Mouse (Mus musculus) gastrocnemius, postnatal 10 days (tissue): Measurements from ENCODE around the gene Spata5. TPM values are rescaled to one million over a fixed set of nuclear protein-coding genes. Genes with fewer than 3 reads are reported as not detected.

Experiments
- DNase-seq: peaks from one replicate; pipeline ENCODE4 v3.0.0; 2021; ENCODE audit warnings: mixed read lengths
- total RNA-seq, 2 experiments: library from RNA; stranded (reverse); gene quantifications; 2 replicates each; pipeline ENCODE4 v1.2.3; 2021

Spata5 gene
- total RNA-seq, 2 experiments from 2014 or later = 14.5 to 14.8 TPM

- DNase-seq = no peak
Observed at GRCm38 (mm10) chr3:37420641-37421040, 945 bp downstream of the Spata5 start.

- DNase-seq = no peak
Observed at GRCm38 (mm10) chr3:37421179-37421578, 1.5 kb downstream of the Spata5 start.

- no peak for DNase-seq
Observed at GRCm38 (mm10) chr3:37426069-37426468, 6.4 kb downstream of the Spata5 start.

GRCm38 (mm10) chr3:37430359-37430758 lies 10.7 kb downstream of the Spata5 start:
- DNase-seq = no peak

- DNase-seq = no peak
Observed at GRCm38 (mm10) chr3:37439770-37440169, 20.1 kb downstream of the Spata5 start.

- DNase-seq = no peak
Observed at GRCm38 (mm10) chr3:37443409-37443808, 23.7 kb downstream of the Spata5 start.

GRCm38 (mm10) chr3:37455992-37456391 lies 36.3 kb downstream of the Spata5 start:
- no peak for DNase-seq

- no peak for DNase-seq
Observed at GRCm38 (mm10) chr3:37468170-37468569, 48.5 kb downstream of the Spata5 start.

GRCm38 (mm10) chr3:37469353-37469752 lies 49.7 kb downstream of the Spata5 start:
- DNase-seq = no peak

GRCm38 (mm10) chr3:37470867-37471266 lies 51.2 kb downstream of the Spata5 start:
- no peak for DNase-seq

GRCm38 (mm10) chr3:37472461-37472860 lies 52.8 kb downstream of the Spata5 start:
- DNase-seq = peak; percentile 16

- DNase-seq = no peak
Observed at GRCm38 (mm10) chr3:37476485-37476884, 56.8 kb downstream of the Spata5 start.

GRCm38 (mm10) chr3:37477438-37478188 lies 57.9 kb downstream of the Spata5 start:
- DNase-seq = no peak

- DNase-seq = no peak
Observed at GRCm38 (mm10) chr3:37479771-37480170, 60.1 kb downstream of the Spata5 start.

- DNase-seq = peak; percentile 4
Observed at GRCm38 (mm10) chr3:37481295-37481694, 61.6 kb downstream of the Spata5 start.

- no peak for DNase-seq
Observed at GRCm38 (mm10) chr3:37482720-37483119, 63.0 kb downstream of the Spata5 start.

GRCm38 (mm10) chr3:37483709-37484265 lies 64.1 kb downstream of the Spata5 start:
- DNase-seq = no peak

- no peak for DNase-seq
Observed at GRCm38 (mm10) chr3:37487639-37488038, 67.9 kb downstream of the Spata5 start.

GRCm38 (mm10) chr3:37488173-37488572 lies 68.5 kb downstream of the Spata5 start:
- DNase-seq = no peak

GRCm38 (mm10) chr3:37490025-37490424 lies 70.3 kb downstream of the Spata5 start:
- no peak for DNase-seq

- DNase-seq = no peak
Observed at GRCm38 (mm10) chr3:37500939-37501338, 81.2 kb downstream of the Spata5 start.

- no peak for DNase-seq
Observed at GRCm38 (mm10) chr3:37502552-37502951, 82.9 kb downstream of the Spata5 start.

GRCm38 (mm10) chr3:37503846-37504245 lies 84.2 kb downstream of the Spata5 start:
- no peak for DNase-seq
